Mouse (Mus musculus): ENCODE measurements at regions not wholly inside any gene's neighbourhood (a gene's known extent, or its start where the extent isn't known, plus 50 kb on each side); places are given as distances from the start of the nearest gene placed in this dataset.

DNA sequence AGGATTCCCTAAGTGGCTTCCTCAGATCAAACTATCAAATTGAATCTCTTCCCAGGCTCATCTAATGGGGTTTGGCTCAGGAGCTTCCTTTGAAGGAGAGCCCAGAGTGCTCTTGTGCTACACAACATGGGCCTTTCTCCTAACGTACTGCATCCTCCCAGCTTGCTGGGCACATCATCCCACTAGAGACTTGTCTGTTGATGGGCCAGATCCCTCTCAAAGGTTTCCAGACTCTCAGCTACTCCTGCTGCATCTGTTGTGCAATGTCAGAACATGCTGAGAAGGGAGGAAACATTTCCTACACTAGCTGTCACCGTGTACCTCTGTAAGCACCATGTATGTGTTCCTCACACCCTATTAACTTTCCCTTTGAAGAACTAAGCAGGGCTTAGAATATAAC lies 605.0 kb upstream of the Adamts9 start:
- WGBS, result 80% methylated on average over 2 of the region's 2 CpGs
- Histone ChIP-seq H3K4me3 (no peak overlapping the region), H3K27me3 (no peaks in the 10 kb centered on the region), H3K4me2 (replicated peaks) (no peak overlapping the region), H3K36me3 (no peaks in the 10 kb centered on the region), H3K27ac (replicated peaks) (no peak overlapping the region), H3K9ac (replicated peaks) (no peak overlapping the region), H3K9me3 (no peaks in the 10 kb centered on the region), H3K4me1 (peaks cover 5% of the 10 kb centered on the region)
- ATAC-seq (replicated peaks), result no peak

DNA sequence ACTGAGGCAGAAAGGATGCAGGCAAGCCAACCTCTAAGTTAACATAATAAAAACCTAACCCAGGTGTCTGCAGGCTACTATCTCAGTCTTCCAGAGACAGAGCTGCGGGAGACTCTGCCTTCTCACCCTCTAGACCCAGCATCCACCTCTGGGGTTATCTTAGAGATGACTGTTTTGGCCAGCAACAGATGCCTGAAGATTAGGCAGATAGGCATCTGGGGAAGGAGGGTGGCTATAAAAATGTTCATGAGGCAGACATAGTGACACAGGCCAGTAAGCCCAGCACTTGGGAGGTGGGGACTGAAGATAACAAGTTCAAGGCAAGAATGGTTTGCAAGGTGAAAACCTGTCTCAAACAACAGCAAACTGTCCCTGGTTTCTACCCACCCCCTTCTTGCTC lies 601.0 kb upstream of the Adamts9 start:
- Histone ChIP-seq H3K27me3 (no peaks in the 10 kb centered on the region), H3K36me3 (no peaks in the 10 kb centered on the region), H3K9ac (replicated peaks) (no peak overlapping the region), H3K4me1 (peaks cover 7% of the 10 kb centered on the region), H3K4me3 (no peak overlapping the region), H3K4me2 (replicated peaks) (no peak overlapping the region), H3K27ac (replicated peaks) (no peak overlapping the region), H3K9me3 (no peaks in the 10 kb centered on the region)
- ATAC-seq (replicated peaks), result no peak
- WGBS, result 48% methylated on average over 1 of the region's 1 CpGs

DNA sequence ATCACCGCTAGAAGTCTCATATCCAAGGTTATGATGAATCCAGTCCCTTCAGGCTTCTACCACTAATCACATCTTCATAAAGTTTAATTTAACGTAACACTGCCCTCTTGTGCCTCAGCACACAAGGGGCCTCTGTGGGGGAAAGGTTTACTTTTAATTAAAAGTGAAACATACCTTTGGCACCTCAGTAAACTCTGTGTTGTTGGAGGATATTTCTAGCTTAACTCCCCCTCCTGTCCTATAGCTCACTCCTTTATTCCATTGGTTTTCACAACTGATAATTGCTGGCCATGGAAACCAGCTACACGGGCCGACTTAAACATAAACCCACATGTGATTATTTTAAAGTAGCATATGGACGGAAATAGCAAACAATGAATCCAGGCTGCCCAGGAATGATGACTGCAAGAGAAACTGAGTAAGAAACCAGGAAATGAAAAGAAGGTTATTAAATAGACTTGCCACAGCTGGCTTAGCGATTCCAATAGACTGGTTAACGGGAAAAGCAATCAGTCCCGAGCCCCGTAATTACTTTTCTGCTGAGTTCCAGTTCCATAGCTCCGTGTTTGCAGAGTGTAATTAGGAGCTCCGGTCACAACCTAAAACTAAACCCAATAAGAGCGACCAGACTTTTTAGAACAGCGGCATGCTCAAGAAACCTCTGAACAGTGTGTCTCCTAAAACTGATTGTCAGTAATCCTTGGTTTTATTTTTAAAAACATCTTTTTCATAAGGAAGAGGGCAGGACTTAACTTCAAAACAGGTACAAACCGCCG lies 600.2 kb upstream of the Adamts9 start:
- Histone ChIP-seq H3K9me3 (no peaks in the 10 kb centered on the region), H3K27ac (replicated peaks) (no peak overlapping the region), H3K4me3 (peak overlapping the region; percentile 2; the same call in 1 of the 2 replicates), H3K4me1 (peaks cover 7% of the 10 kb centered on the region), H3K4me2 (replicated peaks) (peak overlapping the region; percentile 30), H3K27me3 (no peaks in the 10 kb centered on the region), H3K9ac (replicated peaks) (no peak overlapping the region), H3K36me3 (no peaks in the 10 kb centered on the region)
- no peak for ATAC-seq (replicated peaks)
- 18% methylated on average over 15 of the region's 15 CpGs for WGBS

DNA sequence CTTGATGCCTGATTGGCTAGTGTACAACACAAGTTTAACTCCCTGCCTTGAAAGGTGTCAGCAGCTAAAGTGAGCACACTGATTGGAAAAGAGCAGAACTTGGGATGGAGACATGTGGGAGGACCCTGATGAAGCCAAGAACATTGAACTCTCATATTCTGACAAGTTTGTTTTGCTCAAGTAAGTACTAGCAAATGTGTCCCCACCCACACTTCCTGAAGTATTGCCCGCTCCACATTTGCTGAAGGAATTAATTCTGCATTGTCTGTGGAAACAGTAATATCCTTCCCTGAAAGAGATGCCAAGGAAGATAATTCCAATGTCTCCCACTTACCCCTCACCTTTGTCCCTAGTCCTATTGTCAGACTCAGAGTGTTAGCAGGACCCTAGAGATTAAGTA lies 596.3 kb upstream of the Adamts9 start:
- WGBS, result 91% methylated on average over 1 of the region's 1 CpGs
- ATAC-seq (replicated peaks), result no peak
- Histone ChIP-seq H3K27ac (replicated peaks) (no peak overlapping the region), H3K4me3 (no peak overlapping the region), H3K27me3 (no peaks in the 10 kb centered on the region), H3K36me3 (no peaks in the 10 kb centered on the region), H3K9me3 (no peaks in the 10 kb centered on the region), H3K4me1 (peaks cover 7% of the 10 kb centered on the region), H3K9ac (replicated peaks) (no peak overlapping the region), H3K4me2 (replicated peaks) (no peak overlapping the region)

DNA sequence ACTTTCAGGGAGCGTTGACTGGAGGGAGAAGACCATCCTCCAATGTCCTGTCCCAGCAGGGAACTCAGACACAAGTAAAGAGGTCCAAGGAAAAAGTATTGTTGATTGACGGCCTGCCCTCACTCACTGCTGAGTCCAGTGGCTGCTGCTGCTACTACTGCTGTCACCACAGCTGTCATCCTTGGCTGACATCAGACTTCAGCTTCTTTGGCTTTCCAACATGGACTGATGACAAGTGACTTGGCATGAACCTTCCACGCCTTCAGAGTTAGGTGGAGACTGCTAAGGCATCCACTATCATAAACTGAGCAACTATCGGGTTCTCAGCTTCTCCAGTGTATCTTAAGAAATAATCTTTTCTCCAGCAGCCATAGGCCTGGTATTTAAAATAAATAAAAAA lies 595.9 kb upstream of the Adamts9 start:
- Histone ChIP-seq H3K9ac (replicated peaks) (no peak overlapping the region), H3K27ac (replicated peaks) (no peak overlapping the region), H3K27me3 (no peaks in the 10 kb centered on the region), H3K4me2 (replicated peaks) (no peak overlapping the region), H3K9me3 (no peaks in the 10 kb centered on the region), H3K4me1 (peaks cover 7% of the 10 kb centered on the region), H3K4me3 (no peak overlapping the region), H3K36me3 (no peaks in the 10 kb centered on the region)
- ATAC-seq (replicated peaks), result no peak
- 85% methylated on average over 4 of the region's 4 CpGs for WGBS

DNA sequence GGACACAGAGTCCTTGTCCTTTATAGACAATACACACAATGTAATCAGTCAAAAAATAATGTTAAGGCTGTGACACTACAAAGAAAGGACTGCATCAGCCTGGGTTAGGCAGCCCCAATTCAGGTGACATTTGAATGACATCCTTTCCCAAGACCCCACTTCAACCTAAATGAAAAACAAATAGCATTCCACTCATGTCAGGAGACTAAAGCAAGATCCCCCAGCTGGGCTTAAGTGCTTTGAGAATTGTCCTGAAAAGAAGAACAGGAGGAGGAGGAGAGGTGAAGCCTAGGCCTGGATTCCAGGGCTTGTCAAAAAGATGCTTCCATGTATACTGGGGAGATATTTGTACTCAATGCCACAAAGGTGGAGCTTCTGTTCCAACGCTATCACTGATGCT lies 594.7 kb upstream of the Adamts9 start:
- no peak overlapping the region for H3K27ac ChIP-seq (replicated peaks)
- H3K4me2 ChIP-seq (replicated peaks), result no peak overlapping the region
- no peaks in the 10 kb centered on the region for H3K36me3 ChIP-seq
- no peaks in the 10 kb centered on the region for H3K9me3 ChIP-seq
- H3K4me1 ChIP-seq, result no peaks in the 10 kb centered on the region
- no peak for ATAC-seq (replicated peaks)
- H3K9ac ChIP-seq (replicated peaks), result no peak overlapping the region
- no peaks in the 10 kb centered on the region for H3K27me3 ChIP-seq
- no peak overlapping the region for H3K4me3 ChIP-seq
- WGBS, result 88% methylated on average over 1 of the region's 1 CpGs

DNA sequence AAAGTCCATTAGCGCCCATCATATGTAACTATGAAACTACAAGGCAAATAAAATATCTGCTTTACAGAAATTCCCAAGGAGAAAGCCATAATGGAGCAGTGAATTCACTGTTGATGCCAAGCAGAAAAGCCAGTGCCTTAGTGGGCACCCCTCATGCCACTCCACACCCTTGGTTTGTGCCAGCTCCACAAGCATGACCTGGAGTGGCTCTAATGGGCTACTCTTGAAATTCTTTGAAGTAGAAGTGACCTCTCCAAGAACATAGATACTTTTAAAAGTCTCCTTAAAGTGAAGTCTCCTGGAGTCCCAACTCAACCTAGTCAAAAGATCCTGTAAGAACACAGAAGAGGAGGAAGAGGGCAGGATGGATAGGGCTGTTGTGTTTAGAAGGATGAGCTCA lies 593.8 kb upstream of the Adamts9 start:
- no peaks in the 10 kb centered on the region for H3K27me3 ChIP-seq
- no peak overlapping the region for H3K4me3 ChIP-seq
- H3K4me2 ChIP-seq (replicated peaks), result no peak overlapping the region
- no peaks in the 10 kb centered on the region for H3K4me1 ChIP-seq
- 94% methylated on average over 1 of the region's 1 CpGs for WGBS
- H3K9me3 ChIP-seq, result no peaks in the 10 kb centered on the region
- no peaks in the 10 kb centered on the region for H3K36me3 ChIP-seq
- no peak overlapping the region for H3K27ac ChIP-seq (replicated peaks)
- no peak overlapping the region for H3K9ac ChIP-seq (replicated peaks)
- ATAC-seq (replicated peaks), result no peak

DNA sequence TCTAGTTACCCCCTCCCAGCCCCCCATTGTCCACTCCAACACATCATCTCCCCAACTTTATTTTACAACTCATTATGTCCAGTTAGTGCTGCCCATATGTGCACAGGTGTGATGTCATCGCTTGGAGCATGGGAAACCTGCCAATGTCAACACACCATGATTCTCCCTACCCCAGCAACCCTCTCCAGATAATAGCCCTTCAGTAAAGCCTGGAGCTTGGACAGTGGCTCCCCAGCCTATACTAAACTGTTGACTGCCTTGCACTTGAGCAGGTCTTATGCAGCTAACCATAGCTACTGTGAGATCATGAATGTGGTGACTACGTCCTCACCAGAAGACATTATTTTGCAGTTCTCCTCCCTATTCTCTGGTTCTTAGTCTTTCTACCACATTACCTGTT lies 570.5 kb upstream of the Adamts9 start:
- Histone ChIP-seq H3K4me3 (no peak overlapping the region), H3K9me3 (no peaks in the 10 kb centered on the region), H3K27me3 (no peaks in the 10 kb centered on the region), H3K4me1 (no peaks in the 10 kb centered on the region), H3K27ac (replicated peaks) (no peak overlapping the region), H3K36me3 (no peaks in the 10 kb centered on the region), H3K9ac (replicated peaks) (no peak overlapping the region), H3K4me2 (replicated peaks) (no peak overlapping the region)
- 91% methylated on average over 2 of the region's 2 CpGs for whole genome bisulfite sequencing
- no peak for ATAC-seq (replicated peaks)

DNA sequence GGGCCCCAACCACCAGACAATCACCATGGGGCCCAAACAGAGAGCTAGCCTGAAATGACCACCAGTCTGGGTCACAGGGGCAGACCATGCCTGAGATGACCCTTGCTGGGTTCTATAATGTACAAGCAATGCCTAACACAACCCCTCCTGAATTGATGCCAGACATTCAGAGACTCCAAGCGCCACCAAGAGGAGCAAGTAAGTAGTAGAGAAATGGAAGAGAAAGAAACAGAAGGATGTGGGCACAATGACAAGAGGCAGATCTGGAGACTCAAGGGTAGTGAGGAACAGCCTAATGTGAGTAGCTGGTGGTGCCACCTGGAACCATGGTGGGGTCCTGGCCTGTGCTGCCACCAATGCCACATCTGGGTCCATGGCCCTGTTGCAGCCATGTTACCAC lies 566.6 kb upstream of the Adamts9 start:
- 32% methylated on average over 1 of the region's 1 CpGs for WGBS
- Histone ChIP-seq H3K4me3 (no peak overlapping the region), H3K36me3 (no peaks in the 10 kb centered on the region), H3K4me1 (no peaks in the 10 kb centered on the region), H3K4me2 (replicated peaks) (no peak overlapping the region), H3K27ac (replicated peaks) (no peak overlapping the region), H3K27me3 (no peaks in the 10 kb centered on the region), H3K9me3 (no peaks in the 10 kb centered on the region), H3K9ac (replicated peaks) (no peak overlapping the region)
- no peak for ATAC-seq (replicated peaks)

DNA sequence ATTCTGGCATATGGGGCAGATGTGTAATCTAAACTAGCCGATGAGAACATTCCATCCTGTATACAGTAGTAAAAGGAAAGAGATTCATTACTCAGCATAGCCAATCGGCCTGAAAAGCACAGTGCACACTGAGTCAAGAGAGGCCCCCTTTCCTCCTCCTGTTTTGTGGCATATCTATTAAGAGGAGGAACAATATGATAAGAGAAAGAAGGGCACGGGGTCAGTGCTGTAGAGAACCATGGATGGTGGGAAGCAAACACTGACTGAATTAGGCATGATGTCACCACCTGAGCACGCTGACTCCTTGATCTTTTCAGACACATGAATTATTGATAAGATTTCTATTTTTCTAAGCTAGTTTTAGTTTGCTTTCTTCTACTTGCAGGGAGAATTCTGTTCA lies 554.5 kb upstream of the Adamts9 start:
- ATAC-seq (replicated peaks), result no peak
- Histone ChIP-seq H3K9me3 (no peaks in the 10 kb centered on the region), H3K4me3 (no peak overlapping the region), H3K36me3 (no peaks in the 10 kb centered on the region), H3K27me3 (no peaks in the 10 kb centered on the region), H3K9ac (replicated peaks) (no peak overlapping the region), H3K4me1 (no peaks in the 10 kb centered on the region), H3K27ac (replicated peaks) (no peak overlapping the region), H3K4me2 (replicated peaks) (no peak overlapping the region)
- 82% methylated on average over 4 of the region's 4 CpGs for WGBS

DNA sequence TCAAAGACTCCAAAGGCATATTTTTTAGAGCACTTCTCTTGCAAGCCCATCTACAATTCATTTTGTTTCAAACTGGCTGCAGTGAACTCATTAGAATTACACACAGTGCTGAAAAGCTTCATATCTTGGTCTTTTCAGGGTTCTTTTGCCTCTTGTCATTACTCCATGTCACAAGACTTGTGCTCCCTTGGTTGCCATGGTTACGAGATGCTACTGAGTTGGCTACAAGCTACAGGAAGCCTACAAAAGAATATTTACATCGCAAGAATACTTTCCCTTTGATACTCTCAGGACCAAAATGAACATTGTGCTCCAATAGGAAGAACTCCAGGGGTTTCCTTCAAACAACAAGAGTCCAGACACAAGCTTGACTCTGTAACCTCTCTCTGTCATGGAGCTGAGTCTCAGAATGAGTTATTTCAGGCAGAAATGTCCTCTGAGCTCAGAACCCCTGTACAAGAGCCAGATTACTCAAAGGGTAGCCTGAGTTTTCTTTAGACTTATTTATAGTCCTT lies 545.2 kb upstream of the Adamts9 start:
- 84% methylated on average over 2 of the region's 2 CpGs for WGBS
- no peak overlapping the region for H3K4me3 ChIP-seq

DNA sequence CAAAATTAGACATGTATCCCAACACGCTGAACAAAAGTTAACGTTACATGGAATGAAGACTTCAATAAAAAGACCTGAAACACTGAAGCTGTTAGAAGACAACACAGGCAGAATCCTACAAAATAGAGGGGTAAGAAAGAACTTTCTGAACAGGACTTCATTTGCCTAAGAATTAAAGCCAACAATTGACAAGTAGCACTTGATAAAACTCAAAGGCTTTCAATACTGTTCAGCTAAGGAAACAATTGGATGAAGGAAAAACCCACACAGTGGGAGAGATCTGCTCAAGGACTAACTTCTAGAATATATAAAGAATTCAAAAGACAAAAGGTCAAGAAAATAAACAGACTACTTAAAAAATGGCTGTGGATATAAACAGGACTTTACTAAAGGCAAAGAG lies 535.2 kb upstream of the Adamts9 start:
- H3K9me3 ChIP-seq, result no peaks in the 10 kb centered on the region

More for the DNA sequence above, 545.2 kb upstream of the Adamts9 start:
- Histone ChIP-seq H3K36me3 (no peaks in the 10 kb centered on the region), H3K4me2 (replicated peaks) (no peak overlapping the region), H3K9ac (replicated peaks) (no peak overlapping the region), H3K4me1 (no peaks in the 10 kb centered on the region), H3K27ac (replicated peaks) (no peak overlapping the region), H3K27me3 (no peaks in the 10 kb centered on the region), H3K9me3 (no peaks in the 10 kb centered on the region)
- ATAC-seq (replicated peaks), result no peak

DNA sequence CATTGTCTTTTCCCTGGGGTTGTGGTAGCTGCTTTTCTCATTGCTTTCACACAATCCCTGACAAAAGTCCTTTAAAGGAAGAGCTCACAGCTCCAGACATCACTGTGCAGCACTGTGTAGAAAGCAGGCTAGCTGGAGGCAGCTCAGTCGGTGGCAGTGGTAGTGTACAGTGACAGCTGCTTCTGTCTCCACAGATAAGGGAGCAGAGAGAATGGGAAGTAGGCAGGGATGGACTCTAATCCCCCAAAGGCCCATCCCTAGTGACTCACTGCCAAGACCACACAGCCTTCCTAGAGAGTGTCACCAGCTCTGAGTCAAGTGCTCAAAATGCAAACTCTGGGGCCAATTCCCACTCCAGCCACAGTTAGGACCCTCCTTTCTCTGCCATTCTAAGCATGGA lies 531.7 kb upstream of the Adamts9 start:
- Histone ChIP-seq H3K27me3 (no peaks in the 10 kb centered on the region), H3K9me3 (no peaks in the 10 kb centered on the region), H3K4me1 (no peaks in the 10 kb centered on the region), H3K4me3 (no peak overlapping the region), H3K27ac (replicated peaks) (no peak overlapping the region), H3K9ac (replicated peaks) (no peak overlapping the region), H3K4me2 (replicated peaks) (no peak overlapping the region), H3K36me3 (no peaks in the 10 kb centered on the region)
- 34% methylated on average over 1 of the region's 1 CpGs for WGBS
- no peak for ATAC-seq (replicated peaks)

More for the DNA sequence above, 535.2 kb upstream of the Adamts9 start:
- Histone ChIP-seq H3K4me1 (no peaks in the 10 kb centered on the region), H3K36me3 (no peaks in the 10 kb centered on the region), H3K4me2 (replicated peaks) (no peak overlapping the region), H3K9ac (replicated peaks) (no peak overlapping the region), H3K27me3 (no peaks in the 10 kb centered on the region), H3K27ac (replicated peaks) (no peak overlapping the region), H3K4me3 (no peak overlapping the region)
- WGBS, result 87% methylated on average over 2 of the region's 2 CpGs
- no peak for ATAC-seq (replicated peaks)
